Mouse (Mus musculus): ENCODE data around the gene Grk1. TPM values are rescaled to one million over a fixed set of nuclear protein-coding genes. Genes with fewer than 3 reads are reported as not detected.

The Grk1 gene
- polyA plus RNA-seq, 1 experiment from 2014 or later = not detected

Other genes starting within 250 kb of the Grk1 start
- gene Lamp1, start 245.9 kb upstream of the Grk1 start, polyA plus RNA-seq (2015; fragmentation: Nextera tagmentation; extraction: Ambion mirVana) = 181 and 197 TPM in 2 replicates
- 6.8 and 8.8 TPM in 2 replicates for gene Grtp1, start 204.5 kb upstream of the Grk1 start, polyA plus RNA-seq (2015; fragmentation: Nextera tagmentation; extraction: Ambion mirVana)
- gene Adprhl1, start 150.9 kb upstream of the Grk1 start, polyA plus RNA-seq (2015; fragmentation: Nextera tagmentation; extraction: Ambion mirVana) = 0.34 and 0.77 TPM in 2 replicates
- 6.9 and 7.1 TPM in 2 replicates for gene Dcun1d2, start 117.0 kb upstream of the Grk1 start, polyA plus RNA-seq (2015; fragmentation: Nextera tagmentation; extraction: Ambion mirVana)
- gene Tmco3, start 116.9 kb upstream of the Grk1 start, polyA plus RNA-seq (2015; fragmentation: Nextera tagmentation; extraction: Ambion mirVana) = 5.0 and 6.0 TPM in 2 replicates
- 65.6 and 74.1 TPM in 2 replicates for gene Tfdp1, start 66.3 kb upstream of the Grk1 start, polyA plus RNA-seq (2015; fragmentation: Nextera tagmentation; extraction: Ambion mirVana)
- 0.19 TPM in 1 of 2 replicates, not detected in the other for gene Atp4b, start 8.3 kb upstream of the Grk1 start, polyA plus RNA-seq (2015; fragmentation: Nextera tagmentation; extraction: Ambion mirVana)
- 0.12 TPM in 1 of 2 replicates, not detected in the other for gene Tmem255b, start 30.1 kb downstream of the Grk1 start, polyA plus RNA-seq (2015; fragmentation: Nextera tagmentation; extraction: Ambion mirVana)
- gene Gas6, start 89.4 kb downstream of the Grk1 start, polyA plus RNA-seq (2015; fragmentation: Nextera tagmentation; extraction: Ambion mirVana) = 5.5 and 8.3 TPM in 2 replicates
- not detected in 2 replicates for gene 1700029H14Rik, start 157.4 kb downstream of the Grk1 start, polyA plus RNA-seq (2015; fragmentation: Nextera tagmentation; extraction: Ambion mirVana)